Mouse (Mus musculus): ENCODE data around the gene Slc15a4. TPM values are rescaled to one million over a fixed set of nuclear protein-coding genes. Genes with fewer than 3 reads are reported as not detected.

The Slc15a4 gene
- total and polyA plus RNA-seq, 3 experiments, result 10.6 to 13.6 (median 13.1) TPM

DNA sequence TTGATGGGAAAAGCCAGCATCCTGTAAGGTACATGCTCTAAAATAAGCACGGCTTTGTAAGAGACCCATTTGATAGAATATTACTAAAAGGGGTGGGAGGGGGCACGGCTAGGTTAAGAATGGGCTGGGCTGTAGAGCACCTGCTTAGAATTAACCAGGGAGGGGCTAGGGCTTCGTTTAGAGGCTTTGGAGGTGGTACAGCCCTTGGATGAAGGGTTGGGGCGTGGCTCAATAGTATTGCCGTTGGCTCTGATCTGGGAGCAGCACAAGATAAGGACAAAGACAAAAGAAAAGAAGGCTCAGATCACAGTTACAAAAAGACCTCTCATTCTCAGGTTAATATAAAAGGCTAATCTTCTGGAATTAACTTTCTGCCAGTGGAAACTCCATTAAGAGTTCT is 27.6 kb upstream of the Slc15a4 start:
- TF ChIP-seq CTCF (IDR thresholded peaks at IDR 0.05) (no peak), EP300 (IDR thresholded peaks at IDR 0.05; ENCODE audit: insufficient read depth, low read depth, low read length) (no peak), POLR2A (IDR thresholded peaks at IDR 0.05; ENCODE audit: insufficient read depth, low read depth, low read length) (no peak)
- intact Hi-C loops (cut with DNase I), result no loop called here
- no peak for DNase-seq
- Histone ChIP-seq H3K4me1 (ENCODE audit: control insufficient read depth, insufficient read depth, low read length) (no peaks in the 10 kb centered on the region), H3K79me2 (replicated peaks; ENCODE audit: control insufficient read depth, insufficient read depth, low read length) (no peaks in the 10 kb centered on the region), H3K9ac (ENCODE audit: low read depth, low read length) (no peak overlapping the region), H3K27ac (no peak overlapping the region), H3K36me3 (ENCODE audit: control insufficient read depth, insufficient read depth, low read length) (no peaks in the 10 kb centered on the region), H3K4me3 (no peak overlapping the region), H3K27me3 (ENCODE audit: control insufficient read depth, insufficient read depth, low read length) (no peaks in the 10 kb centered on the region)
- WGBS, result 65% methylated on average over 5 of the region's 5 CpGs

DNA sequence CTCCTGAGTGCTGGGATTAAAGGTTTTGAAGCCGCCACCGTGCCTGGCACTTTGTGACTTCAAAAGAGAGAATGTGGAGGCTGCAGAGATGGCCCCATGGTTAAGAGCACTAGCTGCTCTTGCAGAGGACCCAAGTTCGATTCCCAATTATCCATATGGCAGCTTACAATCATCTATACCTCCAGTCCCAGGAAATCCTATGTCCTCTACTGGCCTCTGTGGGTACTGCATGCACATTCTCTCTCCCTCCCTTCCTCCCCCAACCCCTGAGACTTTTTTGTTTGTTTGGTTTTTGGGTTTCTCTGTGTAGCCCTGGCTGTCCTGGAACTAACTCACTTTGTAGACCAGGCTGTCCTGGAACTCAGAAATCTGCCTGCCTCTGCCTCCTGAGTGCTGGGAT is 26.6 kb upstream of the Slc15a4 start:
- no peaks in the 10 kb centered on the region for H3K79me2 ChIP-seq (replicated peaks; ENCODE audit: control insufficient read depth, insufficient read depth, low read length)
- no peak overlapping the region for H3K4me3 ChIP-seq
- H3K36me3 ChIP-seq (ENCODE audit: control insufficient read depth, insufficient read depth, low read length), result no peaks in the 10 kb centered on the region
- H3K9ac ChIP-seq (ENCODE audit: low read depth, low read length), result no peak overlapping the region
- TF ChIP-seq CTCF (IDR thresholded peaks at IDR 0.05) (peak; percentile 43), POLR2A (IDR thresholded peaks at IDR 0.05; ENCODE audit: insufficient read depth, low read depth, low read length) (no peak), EP300 (IDR thresholded peaks at IDR 0.05; ENCODE audit: insufficient read depth, low read depth, low read length) (no peak)
- H3K4me1 ChIP-seq (ENCODE audit: control insufficient read depth, insufficient read depth, low read length), result no peaks in the 10 kb centered on the region
- no peak for DNase-seq
- 75% methylated on average over 3 of the region's 3 CpGs for WGBS
- no peaks in the 10 kb centered on the region for H3K27me3 ChIP-seq (ENCODE audit: control insufficient read depth, insufficient read depth, low read length)
- intact Hi-C loops (cut with DNase I), result loop anchor here (10.0 kb wide), 1 partner anchor 135 kb away; no protein-coding TSS in a partner anchor
- no peak overlapping the region for H3K27ac ChIP-seq

DNA sequence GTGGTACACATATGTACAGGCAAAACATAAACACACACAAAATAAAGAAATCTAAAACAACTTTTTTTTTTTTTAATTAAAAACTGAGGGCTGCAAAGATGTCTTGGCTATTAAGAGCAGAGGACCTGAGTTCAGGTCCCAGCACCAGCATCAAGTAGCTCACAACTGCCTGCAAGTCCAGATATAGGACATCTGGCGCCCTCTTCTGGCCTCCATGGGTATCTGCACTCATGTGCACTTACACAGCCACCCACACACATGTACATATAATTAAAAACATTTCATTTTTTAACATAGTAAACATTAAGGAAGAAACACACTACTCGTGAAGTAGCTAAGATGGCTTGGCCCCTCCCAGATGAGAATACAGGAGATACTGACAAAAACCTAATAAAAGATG is 25.6 kb upstream of the Slc15a4 start:
- Histone ChIP-seq H3K27ac (no peak overlapping the region), H3K4me3 (no peak overlapping the region), H3K4me1 (ENCODE audit: control insufficient read depth, insufficient read depth, low read length) (no peaks in the 10 kb centered on the region), H3K9ac (ENCODE audit: low read depth, low read length) (no peak overlapping the region), H3K27me3 (ENCODE audit: control insufficient read depth, insufficient read depth, low read length) (no peaks in the 10 kb centered on the region), H3K36me3 (ENCODE audit: control insufficient read depth, insufficient read depth, low read length) (no peaks in the 10 kb centered on the region), H3K79me2 (replicated peaks; ENCODE audit: control insufficient read depth, insufficient read depth, low read length) (no peaks in the 10 kb centered on the region)
- DNase-seq, result no peak
- intact Hi-C loops (cut with DNase I), result loop anchor here (10.0 kb wide), 1 partner anchor 133 kb away; no protein-coding TSS in a partner anchor
- WGBS, result 58% methylated on average over 2 of the region's 2 CpGs
- no peak for TF ChIP-seq CTCF (IDR thresholded peaks at IDR 0.05)
- no peak for TF ChIP-seq POLR2A (IDR thresholded peaks at IDR 0.05; ENCODE audit: insufficient read depth, low read depth, low read length)
- no peak for TF ChIP-seq EP300 (IDR thresholded peaks at IDR 0.05; ENCODE audit: insufficient read depth, low read depth, low read length)

DNA sequence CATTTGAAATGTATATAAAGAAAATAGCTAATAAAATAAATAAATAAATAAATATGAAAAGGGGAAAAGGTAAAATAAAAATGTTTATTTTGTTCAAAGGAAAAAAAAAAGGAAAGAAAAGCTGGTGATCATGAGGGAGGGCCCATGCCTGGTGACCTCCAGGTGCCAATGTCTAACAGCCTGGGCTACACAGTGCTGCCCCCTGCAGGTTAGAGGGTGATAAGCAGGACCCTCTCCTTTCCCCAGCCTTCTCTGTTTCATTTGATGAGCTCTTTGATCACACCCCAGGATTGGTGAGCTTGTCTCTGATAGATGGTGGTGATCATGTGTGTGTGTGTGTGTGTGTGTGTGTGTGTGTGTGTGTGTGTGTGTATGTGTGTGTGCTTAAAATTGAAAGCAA is 16.4 kb upstream of the Slc15a4 start:
- Histone ChIP-seq H3K36me3 (ENCODE audit: control insufficient read depth, insufficient read depth, low read length) (no peaks in the 10 kb centered on the region), H3K4me3 (no peak overlapping the region), H3K9ac (ENCODE audit: low read depth, low read length) (no peak overlapping the region), H3K27ac (no peak overlapping the region), H3K27me3 (ENCODE audit: control insufficient read depth, insufficient read depth, low read length) (no peaks in the 10 kb centered on the region), H3K79me2 (replicated peaks; ENCODE audit: control insufficient read depth, insufficient read depth, low read length) (no peaks in the 10 kb centered on the region), H3K4me1 (ENCODE audit: control insufficient read depth, insufficient read depth, low read length) (no peaks in the 10 kb centered on the region)
- intact Hi-C loops (cut with DNase I), result no loop called here
- no peak for TF ChIP-seq EP300 (IDR thresholded peaks at IDR 0.05; ENCODE audit: insufficient read depth, low read depth, low read length)
- TF ChIP-seq POLR2A (IDR thresholded peaks at IDR 0.05; ENCODE audit: insufficient read depth, low read depth, low read length), result no peak
- TF ChIP-seq CTCF (IDR thresholded peaks at IDR 0.05), result peak; percentile 49
- DNase-seq, result no peak

DNA sequence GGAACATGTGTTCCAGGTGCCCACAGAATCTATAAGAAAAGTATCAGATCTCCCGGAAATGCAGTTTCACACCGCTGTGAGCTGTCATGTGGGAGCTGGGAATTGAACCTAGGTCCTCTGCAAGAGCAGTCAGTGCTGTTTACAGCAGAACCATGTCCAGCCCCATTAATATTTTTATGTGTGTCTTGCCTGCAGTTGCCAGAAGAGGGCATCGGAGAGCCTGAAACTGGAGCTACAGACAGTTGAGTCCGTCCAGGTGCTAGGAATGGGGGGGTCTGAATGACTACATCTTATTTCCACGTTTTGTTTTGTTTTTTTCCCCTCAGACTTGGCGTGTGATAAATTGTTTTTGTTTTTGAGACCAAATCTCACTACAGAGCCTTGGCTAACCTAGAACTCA is 15.3 kb upstream of the Slc15a4 start:
- no peak overlapping the region for H3K27ac ChIP-seq
- H3K36me3 ChIP-seq (ENCODE audit: control insufficient read depth, insufficient read depth, low read length), result no peaks in the 10 kb centered on the region
- WGBS, result 52% methylated on average over 6 of the region's 6 CpGs
- no peak overlapping the region for H3K9ac ChIP-seq (ENCODE audit: low read depth, low read length)
- DNase-seq, result no peak
- no peaks in the 10 kb centered on the region for H3K4me1 ChIP-seq (ENCODE audit: control insufficient read depth, insufficient read depth, low read length)
- intact Hi-C loops (cut with DNase I), result no loop called here
- H3K27me3 ChIP-seq (ENCODE audit: control insufficient read depth, insufficient read depth, low read length), result no peaks in the 10 kb centered on the region
- TF ChIP-seq EP300 (IDR thresholded peaks at IDR 0.05; ENCODE audit: insufficient read depth, low read depth, low read length), result no peak
- TF ChIP-seq CTCF (IDR thresholded peaks at IDR 0.05), result peak; percentile 47
- no peak overlapping the region for H3K4me3 ChIP-seq
- no peaks in the 10 kb centered on the region for H3K79me2 ChIP-seq (replicated peaks; ENCODE audit: control insufficient read depth, insufficient read depth, low read length)

DNA sequence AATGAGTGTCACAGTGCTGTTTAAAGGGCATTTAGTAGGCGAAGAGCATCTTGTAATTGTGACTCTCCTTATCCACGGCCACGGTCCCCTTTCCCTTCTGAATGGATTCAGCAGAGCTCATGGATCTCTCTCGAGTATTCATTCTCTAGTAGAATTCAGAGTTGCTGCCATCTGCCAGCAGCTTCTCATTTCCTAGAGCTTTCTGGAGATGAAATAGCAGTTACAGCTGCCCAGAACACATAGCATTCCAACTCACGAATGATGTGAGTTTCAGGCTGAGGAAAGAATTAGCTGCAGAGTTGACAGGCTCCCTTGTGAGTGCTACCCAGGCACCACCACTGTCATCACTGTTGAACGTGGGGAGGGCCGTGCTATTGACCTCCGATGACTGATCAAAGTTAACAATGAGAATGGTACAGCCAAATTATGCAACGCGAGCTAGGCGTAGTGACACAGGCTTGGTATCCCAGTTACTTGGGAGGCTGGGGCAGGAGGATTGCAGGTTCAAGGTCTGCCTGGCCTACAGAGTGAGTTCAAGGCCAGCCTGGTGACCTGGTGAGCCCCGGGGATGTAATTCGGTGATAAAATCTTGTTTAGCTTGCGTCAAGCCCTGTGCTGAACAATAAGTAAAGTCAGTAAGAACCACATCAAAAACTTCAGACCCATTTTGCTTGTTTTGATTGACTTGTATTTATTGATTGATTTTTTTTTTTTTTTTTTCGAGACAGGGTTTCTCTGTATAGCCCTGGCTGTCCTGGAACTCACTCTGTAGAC is 8.7 kb upstream of the Slc15a4 start:
- Histone ChIP-seq H3K4me1 (ENCODE audit: control insufficient read depth, insufficient read depth, low read length) (no peaks in the 10 kb centered on the region), H3K79me2 (replicated peaks; ENCODE audit: control insufficient read depth, insufficient read depth, low read length) (no peaks in the 10 kb centered on the region), H3K27ac (no peak overlapping the region), H3K4me3 (no peak overlapping the region), H3K27me3 (ENCODE audit: control insufficient read depth, insufficient read depth, low read length) (no peaks in the 10 kb centered on the region), H3K36me3 (ENCODE audit: control insufficient read depth, insufficient read depth, low read length) (no peaks in the 10 kb centered on the region), H3K9ac (ENCODE audit: low read depth, low read length) (no peak overlapping the region)
- no peak for DNase-seq
- 88% methylated on average over 15 of the region's 15 CpGs for WGBS
- intact Hi-C loops (cut with DNase I), result no loop called here
- TF ChIP-seq EP300 (IDR thresholded peaks at IDR 0.05; ENCODE audit: insufficient read depth, low read depth, low read length) (no peak), CTCF (IDR thresholded peaks at IDR 0.05) (no peak), POLR2A (IDR thresholded peaks at IDR 0.05; ENCODE audit: insufficient read depth, low read depth, low read length) (no peak)
